Mouse (Mus musculus) ES-E14 (cell line): ENCODE results near the gene Pced1b. TPM values are rescaled to one million over a fixed set of nuclear protein-coding genes. Genes with fewer than 3 reads are reported as not detected.

ENCODE experiments used
- DNase-seq: peaks from one replicate; pipeline ENCODE4 v3.0.0-alpha.2; 2013; ENCODE audit warnings: low read depth, low spot score
- H3K27ac ChIP-seq: 2 replicates; pipeline ENCODE4 v1.5.1; 2012; ENCODE audit warnings: low read depth, mild to moderate bottlenecking, low read length, moderate library complexity, mixed read lengths; ENCODE audit not compliant: poor library complexity, insufficient read depth, severe bottlenecking
- H3K36me3 ChIP-seq: 2 replicates; pipeline ENCODE4 v1.6.1; 2012; ENCODE audit warnings: mild to moderate bottlenecking, low read length, moderate library complexity, mixed read lengths; ENCODE audit not compliant: control insufficient read depth, poor library complexity, insufficient read depth, severe bottlenecking
- H3K4me1 ChIP-seq, 2 experiments: fragments of 150-350 bp in 1 of 2; sonication (generic) in 1 of 2; 2 replicates each; pipeline ENCODE4 v1.6.1; 2012; ENCODE audit warnings: low read length in 2 of 2, mild to moderate bottlenecking in 1 of 2, mixed read lengths in 1 of 2; ENCODE audit not compliant: control insufficient read depth in 2 of 2, insufficient read depth in 2 of 2, poor library complexity in 1 of 2
- H3K4me3 ChIP-seq, 2 experiments: fragments of 150-350 bp in 1 of 2; sonication (generic) in 1 of 2; 2 replicates each; pipeline ENCODE4 v1.5.1; 2012; ENCODE audit warnings: low read length in 2 of 2, low read depth in 1 of 2, mild to moderate bottlenecking in 1 of 2, mixed read lengths in 1 of 2; ENCODE audit not compliant: insufficient read depth in 1 of 2, poor library complexity in 1 of 2, severe bottlenecking in 1 of 2
- H3K9ac ChIP-seq: 2 replicates; pipeline ENCODE4 v1.6.1; 2012; ENCODE audit warnings: low read depth, mild to moderate bottlenecking, low read length, mixed read lengths; ENCODE audit not compliant: poor library complexity, insufficient read depth, severe bottlenecking
- H3K9me3 ChIP-seq: fragments of 150-350 bp; sonication (generic); 2 replicates; pipeline ENCODE4 v1.6.1; 2012; ENCODE audit warnings: low read depth, mild to moderate bottlenecking, low read length; ENCODE audit not compliant: control insufficient read depth, insufficient read depth
- CHD2 ChIP-seq: IDR thresholded peaks from 2 replicates; pipeline ENCODE4 v1.6.1; 2014; ENCODE audit warnings: mild to moderate bottlenecking, low read depth, low read length, inconsistent platforms
- HCFC1 ChIP-seq: IDR thresholded peaks from 2 replicates; pipeline ENCODE4 v1.6.1; 2012; ENCODE audit warnings: low read length, inconsistent platforms, borderline replicate concordance; ENCODE audit not compliant: insufficient read depth
- MAFK ChIP-seq: IDR thresholded peaks from 2 replicates; pipeline ENCODE4 v1.6.1; 2014; ENCODE audit warnings: mild to moderate bottlenecking, low read depth, low read length, inconsistent platforms; ENCODE audit not compliant: insufficient read depth
- ZC3H11A ChIP-seq: IDR thresholded peaks from 2 replicates; pipeline ENCODE4 v1.6.1; 2012; ENCODE audit warnings: low read depth, mild to moderate bottlenecking, inconsistent platforms, low read length, borderline replicate concordance
- ZNF384 ChIP-seq: IDR thresholded peaks from 2 replicates; pipeline ENCODE4 v1.6.1; 2012; ENCODE audit warnings: low read depth, low read length, inconsistent platforms
- in situ Hi-C, 2 experiments: fragments of 600-800 bp; cut with MboI; formaldehyde crosslinking; loops; one replicate each; pipeline ENCODE4 v1.15.1; 2025; ENCODE audit warnings: low sequenced_read_pairs in 2 of 2, inconsistent platforms in 1 of 2; ENCODE audit not compliant: unreplicated experiment in 2 of 2
- total RNA-seq: library from RNA; depleted of rRNA; stranded (reverse); fragments of 300-350 nt; gene quantifications from 2 replicates; pipeline ENCODE4 v1.2.3, GENCODE M21; 2012

The Pced1b gene
- total RNA-seq, 1 experiment, result 29.0 TPM

GRCm38 (mm10) chr15:97258483-97259230 is 11.8 kb downstream of the Pced1b start:
- in situ Hi-C loops, result no loop called here

DNA sequence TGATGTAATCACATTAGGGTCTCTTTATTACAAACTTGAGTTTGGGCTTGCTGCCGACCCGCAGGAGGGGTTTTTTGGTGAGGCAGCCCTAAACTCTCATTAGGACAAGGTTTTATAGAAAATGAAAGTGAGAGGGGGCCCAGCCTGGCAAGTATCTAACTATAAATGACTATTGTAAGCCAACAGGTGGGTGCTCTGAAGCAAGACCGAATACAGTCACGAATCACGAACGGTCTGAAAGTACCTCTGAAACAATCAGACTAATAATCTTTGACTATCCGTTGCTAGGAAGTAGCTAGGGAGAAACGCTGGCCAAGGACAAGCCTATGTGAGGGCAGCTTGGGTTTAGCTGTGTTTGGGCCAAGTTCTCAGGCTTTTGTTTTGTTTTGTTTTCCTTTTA is 12.4 kb downstream of the Pced1b start:
- no peak for TF ChIP-seq HCFC1
- no peak for TF ChIP-seq ZNF384
- no peak for TF ChIP-seq CHD2
- TF ChIP-seq ZC3H11A, result no peak
- no peak for TF ChIP-seq MAFK
- H3K9me3 ChIP-seq, result no peaks in the 10 kb centered on the region
- no peaks in the 10 kb centered on the region for H3K36me3 ChIP-seq
- no peak overlapping the region for H3K9ac ChIP-seq
- H3K4me1 ChIP-seq, result no peaks in the 10 kb centered on the region
- no peak for DNase-seq
- no peak overlapping the region for H3K4me3 ChIP-seq
- H3K27ac ChIP-seq, result no peak overlapping the region
- in situ Hi-C loops, result no loop called here

More at GRCm38 (mm10) chr15:97258483-97259230, 11.8 kb downstream of the Pced1b start:
- Histone ChIP-seq H3K4me1 (peaks cover 2 to 3% of the 10 kb centered on the region in 2 experiments; a peak in 3 of 4 replicates), H3K27ac (no peak overlapping the region), H3K9ac (no peak overlapping the region), H3K9me3 (no peaks in the 10 kb centered on the region), H3K4me3 (no peak overlapping the region), H3K36me3 (no peaks in the 10 kb centered on the region)
- no peak for DNase-seq
- TF ChIP-seq ZNF384 (no peak), ZC3H11A (no peak), CHD2 (no peak), HCFC1 (no peak), MAFK (no peak)

DNA sequence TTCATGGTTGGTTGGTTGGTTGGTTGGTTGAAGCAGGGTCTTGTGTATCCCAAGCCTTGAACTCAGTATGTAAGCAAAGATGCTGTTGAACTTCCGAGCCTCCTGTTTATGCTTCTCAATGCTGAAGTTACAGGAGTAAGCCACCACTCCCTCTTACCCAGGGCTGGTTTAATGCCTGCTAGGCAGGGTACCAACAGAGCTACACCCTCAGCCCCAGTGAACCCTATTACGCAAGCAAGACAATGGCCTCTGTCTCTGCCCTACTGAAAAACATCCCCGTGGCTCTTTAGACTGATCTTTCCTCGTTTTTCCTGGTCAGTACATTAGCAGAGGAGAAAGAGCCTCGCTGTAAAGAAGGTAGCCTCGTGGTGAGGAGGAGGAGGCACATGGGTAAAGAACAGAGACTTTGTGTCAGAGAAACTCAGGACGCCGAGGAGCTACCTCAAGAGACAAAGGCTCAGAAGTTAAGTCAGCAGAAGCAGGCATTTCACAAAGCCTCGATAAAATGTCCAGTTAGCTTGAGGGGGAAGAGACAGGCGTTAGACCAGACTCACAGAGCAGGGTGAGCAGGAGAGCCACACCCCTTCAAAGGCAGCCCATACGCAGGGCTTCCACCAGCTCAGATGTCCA is 13.2 kb downstream of the Pced1b start:
- in situ Hi-C loops, result no loop called here
- H3K4me3 ChIP-seq, result no peak overlapping the region
- H3K9ac ChIP-seq, result no peak overlapping the region
- DNase-seq, result no peak
- TF ChIP-seq CHD2, result no peak
- no peak for TF ChIP-seq MAFK
- TF ChIP-seq ZNF384, result no peak
- no peak for TF ChIP-seq ZC3H11A
- TF ChIP-seq HCFC1, result no peak
- no peaks in the 10 kb centered on the region for H3K4me1 ChIP-seq
- H3K27ac ChIP-seq, result no peak overlapping the region
- H3K36me3 ChIP-seq, result no peaks in the 10 kb centered on the region
- no peaks in the 10 kb centered on the region for H3K9me3 ChIP-seq

- Histone ChIP-seq H3K27ac (no peak overlapping the region), H3K4me3 (no peak overlapping the region), H3K9me3 (no peaks in the 10 kb centered on the region), H3K36me3 (no peaks in the 10 kb centered on the region), H3K9ac (no peak overlapping the region), H3K4me1 (no peaks in the 10 kb centered on the region)
- no peak for DNase-seq
- TF ChIP-seq CHD2 (no peak), HCFC1 (no peak), ZNF384 (no peak), ZC3H11A (no peak), MAFK (no peak)
- in situ Hi-C loops, result no loop called here
Observed at GRCm38 (mm10) chr15:97262251-97262650, 15.3 kb downstream of the Pced1b start.
